Mouse (Mus musculus): ENCODE measurements at regions not wholly inside any gene's neighbourhood (a gene's known extent, or its start where the extent isn't known, plus 50 kb on each side); places are given as distances from the start of the nearest gene placed in this dataset.

GRCm38 (mm10) chr3:139780054-139780453 is 574.6 kb downstream of the Stpg2 start:
- no peaks in the 10 kb centered on the region for H3K9me3 ChIP-seq (replicated peaks; ENCODE audit: low read length)
- no peak overlapping the region for H3K9ac ChIP-seq (ENCODE audit: low read depth, low read length)
- no peaks in the 10 kb centered on the region for H3K27me3 ChIP-seq (ENCODE audit: insufficient read depth, low read length)
- whole genome bisulfite sequencing = 38% methylated on average over 6 of the region's 6 CpGs
- H3K4me2 ChIP-seq (ENCODE audit: low read length) = no peak overlapping the region
- DNase-seq (ENCODE audit: low spot score) (no peak), ATAC-seq (replicated peaks; ENCODE audit: low FRiP score, low read depth) (no peak)
- no peak overlapping the region for H3K4me3 ChIP-seq (replicated peaks; ENCODE audit: low read depth, low read length)
- H3K27ac ChIP-seq = no peak overlapping the region
- H3K4me1 ChIP-seq (replicated peaks; ENCODE audit: insufficient read depth, low read length) = no peaks in the 10 kb centered on the region; the same call in 1 of the 2 replicates
- no peaks in the 10 kb centered on the region for H3K36me3 ChIP-seq (ENCODE audit: insufficient read depth, low read length)
- TF ChIP-seq CTCF (IDR thresholded peaks at IDR 0.05; ENCODE audit: low read depth) = no peak

- 65% methylated on average over 3 of the region's 3 CpGs for WGBS
- Histone ChIP-seq H3K36me3 (ENCODE audit: insufficient read depth, low read length) (no peaks in the 10 kb centered on the region), H3K4me2 (ENCODE audit: low read length) (no peak overlapping the region), H3K27me3 (ENCODE audit: insufficient read depth, low read length) (no peaks in the 10 kb centered on the region), H3K4me3 (replicated peaks; ENCODE audit: low read depth, low read length) (no peak overlapping the region), H3K9me3 (replicated peaks; ENCODE audit: low read length) (no peaks in the 10 kb centered on the region), H3K9ac (ENCODE audit: low read depth, low read length) (no peak overlapping the region), H3K27ac (no peak overlapping the region), H3K4me1 (replicated peaks; ENCODE audit: insufficient read depth, low read length) (no peaks in the 10 kb centered on the region; the same call in 1 of the 2 replicates)
- DNase-seq (ENCODE audit: low spot score) = no peak
- no peak for TF ChIP-seq CTCF (IDR thresholded peaks at IDR 0.05; ENCODE audit: low read depth)
- ATAC-seq (replicated peaks; ENCODE audit: low FRiP score, low read depth) = no peak
Observed at GRCm38 (mm10) chr3:139783406-139783805, 577.9 kb downstream of the Stpg2 start.

- WGBS = 82% methylated on average over 1 of the region's 1 CpGs
- no peak overlapping the region for H3K9ac ChIP-seq (ENCODE audit: low read depth, low read length)
- no peak overlapping the region for H3K4me3 ChIP-seq (replicated peaks; ENCODE audit: low read depth, low read length)
- H3K27me3 ChIP-seq (ENCODE audit: insufficient read depth, low read length) = no peaks in the 10 kb centered on the region
- no peak overlapping the region for H3K4me2 ChIP-seq (ENCODE audit: low read length)
- ATAC-seq (replicated peaks; ENCODE audit: low FRiP score, low read depth) (no peak), DNase-seq (ENCODE audit: low spot score) (no peak)
- H3K4me1 ChIP-seq (replicated peaks; ENCODE audit: insufficient read depth, low read length) = no peaks in the 10 kb centered on the region
- H3K36me3 ChIP-seq (ENCODE audit: insufficient read depth, low read length) = no peaks in the 10 kb centered on the region
- no peak for TF ChIP-seq CTCF (IDR thresholded peaks at IDR 0.05; ENCODE audit: low read depth)
- H3K9me3 ChIP-seq (replicated peaks; ENCODE audit: low read length) = no peaks in the 10 kb centered on the region
- H3K27ac ChIP-seq = no peak overlapping the region
Observed at GRCm38 (mm10) chr3:139786510-139786909, 581.0 kb downstream of the Stpg2 start.

GRCm38 (mm10) chr3:139788854-139789253 is 583.4 kb downstream of the Stpg2 start:
- 79% methylated on average over 2 of the region's 2 CpGs for WGBS
- Histone ChIP-seq H3K4me3 (replicated peaks; ENCODE audit: low read depth, low read length) (no peak overlapping the region), H3K27me3 (ENCODE audit: insufficient read depth, low read length) (no peaks in the 10 kb centered on the region), H3K9ac (ENCODE audit: low read depth, low read length) (no peak overlapping the region), H3K27ac (no peak overlapping the region), H3K4me1 (replicated peaks; ENCODE audit: insufficient read depth, low read length) (no peaks in the 10 kb centered on the region), H3K4me2 (ENCODE audit: low read length) (no peak overlapping the region), H3K36me3 (ENCODE audit: insufficient read depth, low read length) (no peaks in the 10 kb centered on the region), H3K9me3 (replicated peaks; ENCODE audit: low read length) (no peaks in the 10 kb centered on the region)
- DNase-seq (ENCODE audit: low spot score) = no peak
- ATAC-seq (replicated peaks; ENCODE audit: low FRiP score, low read depth) = no peak
- no peak for TF ChIP-seq CTCF (IDR thresholded peaks at IDR 0.05; ENCODE audit: low read depth)

GRCm38 (mm10) chr3:139796685-139797084 is 591.2 kb downstream of the Stpg2 start:
- DNase-seq (ENCODE audit: low spot score) = peak; percentile 41

GRCm38 (mm10) chr3:139799059-139799458 is 593.6 kb downstream of the Stpg2 start:
- ATAC-seq (replicated peaks; ENCODE audit: low FRiP score, low read depth) = no peak
- no peak overlapping the region for H3K4me3 ChIP-seq (replicated peaks; ENCODE audit: low read depth, low read length)
- H3K9me3 ChIP-seq (replicated peaks; ENCODE audit: low read length) = no peaks in the 10 kb centered on the region
- H3K4me2 ChIP-seq (ENCODE audit: low read length) = no peak overlapping the region
- no peak overlapping the region for H3K9ac ChIP-seq (ENCODE audit: low read depth, low read length)
- H3K4me1 ChIP-seq (replicated peaks; ENCODE audit: insufficient read depth, low read length) = no peaks in the 10 kb centered on the region
- no peak overlapping the region for H3K27ac ChIP-seq
- TF ChIP-seq CTCF (IDR thresholded peaks at IDR 0.05; ENCODE audit: low read depth) = no peak
- 85% methylated on average over 2 of the region's 2 CpGs for WGBS
- no peak for DNase-seq (ENCODE audit: low spot score)
- H3K27me3 ChIP-seq (ENCODE audit: insufficient read depth, low read length) = no peaks in the 10 kb centered on the region
- H3K36me3 ChIP-seq (ENCODE audit: insufficient read depth, low read length) = no peaks in the 10 kb centered on the region

More at GRCm38 (mm10) chr3:139796685-139797084, 591.2 kb downstream of the Stpg2 start:
- no peak overlapping the region for H3K27ac ChIP-seq
- no peak overlapping the region for H3K4me3 ChIP-seq (replicated peaks; ENCODE audit: low read depth, low read length)
- no peak overlapping the region for H3K4me2 ChIP-seq (ENCODE audit: low read length)
- no peak for TF ChIP-seq CTCF (IDR thresholded peaks at IDR 0.05; ENCODE audit: low read depth)
- no peaks in the 10 kb centered on the region for H3K27me3 ChIP-seq (ENCODE audit: insufficient read depth, low read length)
- no peak for ATAC-seq (replicated peaks; ENCODE audit: low FRiP score, low read depth)
- H3K4me1 ChIP-seq (replicated peaks; ENCODE audit: insufficient read depth, low read length) = no peaks in the 10 kb centered on the region
- no peaks in the 10 kb centered on the region for H3K36me3 ChIP-seq (ENCODE audit: insufficient read depth, low read length)
- no peaks in the 10 kb centered on the region for H3K9me3 ChIP-seq (replicated peaks; ENCODE audit: low read length)
- 64% methylated on average over 1 of the region's 1 CpGs for WGBS
- no peak overlapping the region for H3K9ac ChIP-seq (ENCODE audit: low read depth, low read length)

Measured in kidney, postnatal 0 days (tissue).